ENCODE assay signal across 8 mouse cellular contexts in the genomic region with DNA sequence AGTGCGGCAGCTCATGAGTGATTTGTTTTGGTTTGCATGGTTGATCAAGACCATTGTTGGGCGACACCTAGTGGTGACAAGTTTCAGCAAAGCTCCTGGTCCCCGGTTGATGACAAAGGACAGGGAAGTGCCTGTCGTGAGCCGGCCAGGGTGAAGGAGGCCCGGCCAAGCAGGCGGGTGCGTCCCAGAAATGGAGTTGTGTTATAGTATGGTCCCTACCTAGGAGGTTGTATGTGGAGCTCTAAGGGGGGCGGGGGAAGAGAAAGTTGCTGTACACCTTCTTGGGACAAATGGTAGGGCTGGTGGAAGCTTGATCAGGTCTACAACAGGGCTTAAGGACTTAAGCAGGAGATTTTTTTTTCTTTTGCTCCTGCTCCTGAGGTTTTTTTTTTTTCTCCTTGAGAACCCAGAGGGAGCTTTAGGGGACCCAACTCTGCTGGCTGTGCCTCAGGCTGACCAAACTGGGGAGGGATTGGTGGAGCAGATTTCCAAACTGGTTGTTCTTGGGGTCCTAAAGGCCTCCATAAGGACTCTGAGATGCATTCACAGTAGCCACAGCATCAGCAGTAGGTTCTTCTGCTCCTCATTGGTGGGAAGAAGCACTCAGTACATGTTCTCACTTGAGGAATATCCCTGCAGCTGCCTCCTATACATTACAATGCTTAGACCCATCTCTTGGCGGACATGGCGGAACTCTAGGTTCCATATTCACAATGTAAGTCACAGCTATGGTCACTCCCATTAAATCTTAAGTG. TPM values are rescaled to one million over a fixed set of nuclear protein-coding genes. Genes with fewer than 3 reads are reported as not detected.
DNase-seq lines count a peak whose midpoint lies in the region; ATAC-seq lines count a peak whose summit lies in the region.

No protein-coding gene starts in this region.

- no peak overlapping the region for H3K4me3 ChIP-seq in hindbrain, embryonic 11.5 days (ENCODE audit: low read depth, low read length)

- H3K9me3 ChIP-seq in hindbrain, embryonic 11.5 days (ENCODE audit: control insufficient read depth, low read length) = no peaks in the 10 kb centered on the region

- H3K27ac ChIP-seq in hindbrain, embryonic 11.5 days (ENCODE audit: low read depth, low read length) = no peak overlapping the region; the same call in 1 of the 2 replicates

- H3K4me2 ChIP-seq in hindbrain, embryonic 11.5 days (replicated peaks; ENCODE audit: low read depth, low read length) = 0 out of 2 replicates have a peak overlapping the region, but pooled peaks have one; percentile 22

- 22% methylated on average over 11 of the region's 11 CpGs for WGBS in hindbrain, embryonic 11.5 days

- no peaks in the 10 kb centered on the region for H3K36me3 ChIP-seq in hindbrain, embryonic 11.5 days (ENCODE audit: control insufficient read depth, insufficient read depth, low read length)

- peak; percentile 93 for ATAC-seq in hindbrain, embryonic 11.5 days (ENCODE audit: low FRiP score)

- H3K4me1 ChIP-seq in hindbrain, embryonic 11.5 days (replicated peaks; ENCODE audit: control insufficient read depth, insufficient read depth, low read length) = no peaks in the 10 kb centered on the region

- DNase-seq in Muller cell, postnatal 12 days (ENCODE audit: inconsistent ontology term) = peak; percentile 90
- peak; percentile 82 for DNase-seq in cerebellum, adult 9-11 months
- DNase-seq in frontal cortex, adult 2 months (ENCODE audit: extremely low spot score in 1 of 2, low spot score in 1 of 2) = peak; percentile 22 to 93
- DNase-seq in hindbrain, embryonic 11.5 days (ENCODE audit: low spot score) = peak; percentile 100
- DNase-seq in layer of hippocampus, postnatal 10 days (ENCODE audit: low spot score in 2 of 2) = peak; percentile 96 to 98
- DNase-seq in lung, postnatal 10 days = peak; percentile 98
- DNase-seq in ovary, postnatal 36 days (ENCODE audit: low spot score) = peak; percentile 87
- peak; percentile 90 for DNase-seq in thymus, postnatal 25 days

- H3K27me3 ChIP-seq in hindbrain, embryonic 11.5 days (ENCODE audit: control insufficient read depth, insufficient read depth, low read length) = no peaks in the 10 kb centered on the region

- no peak overlapping the region for H3K9ac ChIP-seq in hindbrain, embryonic 11.5 days (ENCODE audit: low read depth, low read length)

RNA-seq across cellular contexts. Expression of a gene that starts 3.0 kb away (rescaled TPM):
- polyA plus RNA-seq in frontal cortex, adult 2 months (2012; rRNA removed) = not detected in 2 replicates
- polyA plus RNA-seq in hindbrain, embryonic 11.5 days (2014; fragmentation: Nextera tagmentation; extraction: Ambion mirVana) = not detected in 2 replicates
- total RNA-seq in layer of hippocampus, postnatal 10 days (2021) = not detected

RNA-seq across cellular contexts. Expression of a gene that starts 7.0 kb away (rescaled TPM):
- not detected in 2 replicates for polyA plus RNA-seq in frontal cortex, adult 2 months (2012; rRNA removed)
- not detected in 2 replicates for polyA plus RNA-seq in hindbrain, embryonic 11.5 days (2014; fragmentation: Nextera tagmentation; extraction: Ambion mirVana)
- not detected for total RNA-seq in layer of hippocampus, postnatal 10 days (2021)

RNA-seq across cellular contexts. Expression of a gene that starts 35.5 kb away (rescaled TPM):
- not detected in 2 replicates for polyA plus RNA-seq in frontal cortex, adult 2 months (2012; rRNA removed)
- not detected in 2 replicates for polyA plus RNA-seq in hindbrain, embryonic 11.5 days (2014; fragmentation: Nextera tagmentation; extraction: Ambion mirVana)
- not detected for total RNA-seq in layer of hippocampus, postnatal 10 days (2021)

RNA-seq across cellular contexts. Expression of a gene that starts 38.1 kb away (rescaled TPM):
- not detected in 2 replicates for polyA plus RNA-seq in frontal cortex, adult 2 months (2012; rRNA removed)
- polyA plus RNA-seq in hindbrain, embryonic 11.5 days (2014; fragmentation: Nextera tagmentation; extraction: Ambion mirVana) = not detected in 2 replicates
- not detected for total RNA-seq in layer of hippocampus, postnatal 10 days (2021)

RNA-seq across cellular contexts. Expression of a gene that starts 42.5 kb away (rescaled TPM):
- polyA plus RNA-seq in frontal cortex, adult 2 months (2012; rRNA removed) = not detected in 2 replicates
- polyA plus RNA-seq in hindbrain, embryonic 11.5 days (2014; fragmentation: Nextera tagmentation; extraction: Ambion mirVana) = not detected in 2 replicates
- not detected for total RNA-seq in layer of hippocampus, postnatal 10 days (2021)
